Mouse (Mus musculus) testis, adult 2 months (tissue): ENCODE data around the gene Mllt1. TPM values are rescaled to one million over a fixed set of nuclear protein-coding genes. Genes with fewer than 3 reads are reported as not detected.
A peak's percentile ranks its signal among the peaks of the same experiment; 100 is the strongest.

Experiments
- H3K27ac ChIP-seq: fragments of 200-500 bp; 2 replicates; pipeline ENCODE4 v1.5.1; 2012; ENCODE audit warnings: low read depth, low read length; ENCODE audit not compliant: control insufficient read depth, insufficient read depth
- H3K27me3 ChIP-seq: fragments of 200-500 bp; 2 replicates; pipeline ENCODE4 v1.6.1; 2012; ENCODE audit warnings: mild to moderate bottlenecking, low read length, moderate library complexity; ENCODE audit not compliant: control insufficient read depth, insufficient read depth
- H3K36me3 ChIP-seq: fragments of 200-500 bp; 2 replicates; pipeline ENCODE4 v1.6.1; 2012; ENCODE audit warnings: mild to moderate bottlenecking, low read length; ENCODE audit not compliant: control insufficient read depth, insufficient read depth
- H3K4me1 ChIP-seq: fragments of 200-500 bp; 2 replicates; pipeline ENCODE4 v1.6.1; 2012; ENCODE audit warnings: low read length; ENCODE audit not compliant: control insufficient read depth, insufficient read depth
- H3K4me3 ChIP-seq: fragments of 200-500 bp; 2 replicates; pipeline ENCODE4 v1.5.1; 2012; ENCODE audit warnings: low read depth, mild to moderate bottlenecking, low read length, moderate library complexity, mixed read lengths; ENCODE audit not compliant: control insufficient read depth
- CTCF ChIP-seq: fragments of 200-500 bp; IDR thresholded peaks from 2 replicates; pipeline ENCODE4 v1.5.1; 2012; ENCODE audit warnings: low read depth, mild to moderate bottlenecking, inconsistent platforms, low read length, moderate library complexity; ENCODE audit not compliant: control insufficient read depth, insufficient read depth, insufficient replicate concordance
- POLR2A ChIP-seq: fragments of 200-500 bp; IDR thresholded peaks from 2 replicates; pipeline ENCODE4 v1.6.1; 2012; ENCODE audit warnings: low read depth, mild to moderate bottlenecking, inconsistent platforms, low read length, moderate library complexity; ENCODE audit not compliant: control insufficient read depth
- polyA plus RNA-seq: library from polyadenylated mRNA; depleted of rRNA; stranded (reverse); fragments of >200 nt; gene quantifications from 2 replicates; pipeline ENCODE4 v1.2.3, GENCODE M21; 2012; rRNA removed

Gene Mllt1
- polyA plus RNA-seq, result 60.6 and 73.5 TPM in 2 replicates

- TF ChIP-seq POLR2A (peak; percentile 35), CTCF (peak; percentile 34; the same call in 1 of the 2 replicates)
- Histone ChIP-seq H3K4me3 (peak within 1 kb of the TSS; percentile 98), H3K4me1 (peaks cover 14% of the 10 kb centered on the region), H3K27me3 (no peaks in the 10 kb centered on the region), H3K36me3 (no peaks in the 10 kb centered on the region), H3K27ac (peak within 1 kb of the TSS; percentile 59)
Measured at GRCm38 (mm10) chr17:56935363-56936131, at the start of gene Mllt1. TSS of gene Mllt1 (minus strand) at chr17:56935415.

- peaks cover 2% of the 10 kb centered on the region for H3K4me1 ChIP-seq
- no peak overlapping the region for H3K4me3 ChIP-seq
- H3K36me3 ChIP-seq, result no peaks in the 10 kb centered on the region
- no peak overlapping the region for H3K27ac ChIP-seq
- no peaks in the 10 kb centered on the region for H3K27me3 ChIP-seq
- TF ChIP-seq CTCF, result no peak
- TF ChIP-seq POLR2A, result no peak
Measured at GRCm38 (mm10) chr17:56984886-56985285, 49.7 kb upstream of the Mllt1 start.

- H3K4me3 ChIP-seq, result no peak within 1 kb of the TSS
- H3K27ac ChIP-seq, result no peak within 1 kb of the TSS
- H3K4me1 ChIP-seq, result no peaks in the 10 kb centered on the region
- no peaks in the 10 kb centered on the region for H3K27me3 ChIP-seq
- no peak for TF ChIP-seq CTCF
- no peak for TF ChIP-seq POLR2A
- no peaks in the 10 kb centered on the region for H3K36me3 ChIP-seq
Measured at GRCm38 (mm10) chr17:56982013-56982412, 46.8 kb upstream of the Mllt1 start, which contains the start of gene Acer1. TSS of gene Acer1 (minus strand) at chr17:56982126.

DNA sequence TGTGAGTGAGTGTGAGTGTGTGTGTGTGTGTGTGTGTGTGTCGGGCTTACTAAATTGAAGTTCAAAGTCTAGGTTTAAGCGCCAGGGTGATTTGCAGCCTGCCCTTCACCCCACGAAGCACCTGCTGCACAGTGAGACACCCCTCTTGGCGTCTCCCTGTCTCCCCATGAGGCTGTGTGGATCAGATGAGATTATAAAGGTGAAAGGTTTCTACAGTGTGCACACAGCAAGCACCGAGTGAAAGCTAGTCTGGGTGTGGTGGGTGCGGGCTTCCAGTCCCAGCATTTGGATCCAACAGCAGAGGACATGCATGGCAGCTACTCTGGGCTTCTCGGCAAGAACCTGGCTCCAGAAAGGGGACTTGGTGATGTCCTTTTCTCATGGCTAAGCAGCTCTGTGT lies 45.8 kb upstream of the Mllt1 start:
- no peaks in the 10 kb centered on the region for H3K36me3 ChIP-seq
- H3K27me3 ChIP-seq, result no peaks in the 10 kb centered on the region
- no peak overlapping the region for H3K27ac ChIP-seq
- H3K4me3 ChIP-seq, result no peak overlapping the region
- TF ChIP-seq POLR2A (no peak), CTCF (no peak)
- H3K4me1 ChIP-seq, result no peaks in the 10 kb centered on the region

- TF ChIP-seq CTCF, result no peak
- no peak for TF ChIP-seq POLR2A
- no peaks in the 10 kb centered on the region for H3K36me3 ChIP-seq
- no peak overlapping the region for H3K4me3 ChIP-seq
- peaks cover 2% of the 10 kb centered on the region for H3K4me1 ChIP-seq
- H3K27me3 ChIP-seq, result no peaks in the 10 kb centered on the region
- no peak overlapping the region for H3K27ac ChIP-seq
Measured at GRCm38 (mm10) chr17:56979524-56979923, 44.3 kb upstream of the Mllt1 start.

DNA sequence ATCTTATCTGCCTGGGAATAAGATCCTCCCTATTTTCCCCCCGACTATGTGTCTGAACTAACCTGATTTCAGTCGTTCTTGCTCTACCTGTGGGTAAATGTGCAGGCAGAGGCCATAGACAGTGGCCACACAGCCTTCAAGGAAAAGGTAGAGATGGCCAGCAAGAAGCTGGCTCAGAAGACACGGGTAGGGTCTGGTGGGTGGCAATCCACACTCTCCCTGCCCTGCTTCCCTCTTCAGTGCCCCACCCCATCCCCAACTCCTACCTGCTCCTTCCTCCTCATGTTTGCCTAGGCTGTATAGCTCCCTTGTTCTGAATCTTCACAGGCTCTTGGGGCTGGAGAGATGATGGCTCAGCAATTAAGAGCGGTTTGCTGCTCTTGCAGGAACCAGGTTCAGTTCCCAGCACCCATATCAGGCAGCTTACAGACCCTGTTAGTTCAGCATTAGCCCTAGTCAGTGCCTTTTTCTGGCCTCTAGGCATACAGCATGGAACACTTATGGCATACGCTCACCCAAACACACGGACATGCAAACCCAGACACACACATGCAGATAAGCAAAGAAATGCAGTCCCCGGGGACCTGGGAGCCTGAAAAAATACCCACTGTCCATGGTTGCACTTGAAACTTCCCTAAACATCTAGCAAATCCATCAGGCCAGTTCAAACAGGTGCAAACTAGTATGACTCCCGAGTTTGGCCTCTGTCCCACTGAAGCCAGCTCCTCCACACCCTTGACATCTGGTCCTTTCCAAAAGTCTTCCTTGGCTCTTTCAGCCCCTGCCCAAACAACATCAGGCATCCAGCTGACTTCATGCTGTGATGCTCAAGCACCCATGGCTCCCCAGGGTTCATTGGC lies 41.5 kb upstream of the Mllt1 start:
- TF ChIP-seq CTCF (no peak), POLR2A (no peak)
- Histone ChIP-seq H3K4me1 (peaks cover 5% of the 10 kb centered on the region), H3K27me3 (no peaks in the 10 kb centered on the region)

DNA sequence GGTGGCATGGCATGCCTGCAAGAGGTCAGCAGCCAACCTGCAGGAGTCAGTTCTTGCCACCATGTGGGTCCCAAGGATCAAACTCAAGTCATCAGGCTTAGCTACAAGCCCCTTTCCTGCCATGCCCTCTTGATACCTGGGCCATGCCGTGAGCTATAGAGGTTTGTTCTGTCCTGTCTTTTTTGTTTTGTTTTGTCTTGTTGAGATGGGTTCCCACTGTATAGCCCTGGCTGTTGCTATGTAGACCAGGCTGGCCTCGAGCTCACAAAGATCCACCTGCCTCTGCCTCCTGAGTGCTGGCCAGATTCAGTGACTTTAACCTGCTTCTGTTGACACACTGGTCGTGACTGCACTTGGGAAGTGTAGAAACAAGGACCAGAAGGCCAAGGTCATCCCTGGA lies 40.2 kb upstream of the Mllt1 start:
- Histone ChIP-seq H3K4me1 (peaks cover 5% of the 10 kb centered on the region), H3K27ac (no peak overlapping the region), H3K36me3 (no peaks in the 10 kb centered on the region), H3K4me3 (no peak overlapping the region), H3K27me3 (no peaks in the 10 kb centered on the region)
- TF ChIP-seq POLR2A (no peak), CTCF (no peak)

More for the DNA sequence above, 41.5 kb upstream of the Mllt1 start:
- no peak overlapping the region for H3K27ac ChIP-seq
- no peak overlapping the region for H3K4me3 ChIP-seq
- no peaks in the 10 kb centered on the region for H3K36me3 ChIP-seq
